Mouse (Mus musculus) layer of hippocampus, adult 11-12 months (tissue): ENCODE measurements at regions not wholly inside any gene's neighbourhood (a gene's known extent, or its start where the extent isn't known, plus 50 kb on each side); places are given as distances from the start of the nearest gene placed in this dataset.

ENCODE experiments used
- DNase-seq: peaks from one replicate; pipeline ENCODE4 v3.0.0; 2022; ENCODE audit warnings: low spot score

DNA sequence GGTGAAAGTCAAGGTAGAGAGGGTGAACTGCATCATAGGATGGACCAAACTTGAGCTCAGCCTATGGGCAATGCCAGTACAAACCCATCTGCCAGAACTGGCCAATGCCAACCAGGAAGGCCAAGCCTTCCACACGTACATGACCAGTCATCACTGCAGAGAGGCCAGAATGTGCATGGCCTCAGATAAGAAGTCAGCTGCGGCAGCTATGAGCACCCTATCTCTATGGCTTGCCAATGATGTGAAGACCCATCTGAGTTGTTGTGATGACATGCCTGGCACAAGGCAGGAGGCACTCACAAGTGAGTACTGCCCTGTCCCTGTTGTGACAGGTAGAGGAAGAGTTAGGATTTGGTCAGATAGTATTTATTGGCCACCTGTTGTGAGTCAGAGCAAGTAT lies 72.7 kb upstream of the Rreb1 start:
- no peak for DNase-seq

DNA sequence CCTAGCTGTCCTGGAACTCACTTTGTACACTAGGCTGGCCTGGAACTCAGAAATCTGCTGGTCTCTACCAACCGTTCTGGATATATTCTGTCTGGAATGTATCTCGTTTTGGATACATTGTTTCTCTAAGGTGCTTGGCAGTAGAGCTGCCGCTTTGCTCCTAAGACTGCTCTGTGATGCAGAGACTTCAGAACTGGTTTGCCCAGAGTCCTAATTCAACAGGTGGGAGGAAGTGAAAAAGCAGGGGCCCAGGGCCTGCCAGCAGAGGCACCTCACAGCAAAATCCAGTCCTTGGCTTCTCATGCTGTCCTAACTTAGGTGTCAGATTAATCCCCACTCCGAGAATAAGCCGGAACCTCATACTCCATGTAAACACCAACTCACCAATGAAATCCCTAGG lies 67.3 kb upstream of the Rreb1 start:
- no peak for DNase-seq

DNA sequence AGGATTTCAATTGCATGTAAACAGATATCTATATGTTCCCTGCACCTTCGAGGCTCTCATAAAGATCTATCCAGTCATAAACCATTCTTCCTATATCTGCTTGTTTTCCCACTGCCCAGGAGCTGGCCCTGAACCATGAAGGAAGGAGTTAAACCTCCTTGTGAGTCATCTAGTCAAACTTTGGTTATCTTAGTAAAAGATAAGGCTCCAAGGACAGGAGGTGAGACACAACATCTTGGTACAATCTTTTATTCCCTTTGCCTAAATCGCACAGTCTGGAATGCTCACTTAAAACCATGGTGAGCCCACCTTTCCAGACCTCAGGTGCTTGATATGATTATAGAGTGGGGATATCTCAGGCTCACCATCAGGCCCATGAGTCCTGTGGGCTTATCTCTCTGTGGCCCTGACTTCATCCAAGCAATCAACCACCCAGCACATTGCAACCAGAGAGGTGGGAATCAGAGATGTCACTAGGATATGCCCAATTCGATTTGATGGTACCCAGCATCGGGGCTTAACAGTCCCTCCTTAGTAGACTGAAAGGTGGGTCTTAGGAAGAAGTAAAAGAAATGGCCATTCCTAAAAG lies 65.2 kb upstream of the Rreb1 start:
- no peak for DNase-seq

DNA sequence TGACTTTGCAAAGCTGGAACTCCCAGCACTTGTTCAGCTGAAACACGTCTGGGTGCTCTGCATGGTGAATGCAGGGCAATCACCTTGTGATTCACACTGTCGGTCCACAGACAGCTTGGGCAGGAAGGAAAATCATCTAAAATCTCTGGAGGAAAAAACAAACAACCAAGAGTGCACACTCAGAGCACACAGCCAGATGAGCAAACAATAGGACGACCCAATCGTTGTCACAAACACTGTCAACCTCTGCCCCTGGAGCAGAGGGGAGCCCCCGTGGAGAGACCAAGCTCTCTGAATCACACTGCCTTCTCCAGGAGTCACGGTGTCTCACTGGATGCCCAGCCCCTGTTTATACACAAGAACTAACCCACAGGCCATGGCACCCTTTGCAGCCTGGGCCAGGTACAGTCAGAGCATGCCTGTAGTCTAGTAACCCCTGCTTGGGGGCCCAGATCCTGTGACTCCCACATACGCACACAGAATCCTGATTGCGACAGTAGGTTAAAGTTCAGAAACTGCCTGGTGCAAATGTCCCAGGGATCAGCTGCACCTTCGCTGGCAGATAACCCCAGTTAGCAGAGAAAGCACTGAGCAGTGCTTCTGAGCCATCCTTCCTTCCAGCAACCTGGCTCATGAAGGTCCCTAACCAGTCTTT lies 63.0 kb upstream of the Rreb1 start:
- no peak for DNase-seq

DNA sequence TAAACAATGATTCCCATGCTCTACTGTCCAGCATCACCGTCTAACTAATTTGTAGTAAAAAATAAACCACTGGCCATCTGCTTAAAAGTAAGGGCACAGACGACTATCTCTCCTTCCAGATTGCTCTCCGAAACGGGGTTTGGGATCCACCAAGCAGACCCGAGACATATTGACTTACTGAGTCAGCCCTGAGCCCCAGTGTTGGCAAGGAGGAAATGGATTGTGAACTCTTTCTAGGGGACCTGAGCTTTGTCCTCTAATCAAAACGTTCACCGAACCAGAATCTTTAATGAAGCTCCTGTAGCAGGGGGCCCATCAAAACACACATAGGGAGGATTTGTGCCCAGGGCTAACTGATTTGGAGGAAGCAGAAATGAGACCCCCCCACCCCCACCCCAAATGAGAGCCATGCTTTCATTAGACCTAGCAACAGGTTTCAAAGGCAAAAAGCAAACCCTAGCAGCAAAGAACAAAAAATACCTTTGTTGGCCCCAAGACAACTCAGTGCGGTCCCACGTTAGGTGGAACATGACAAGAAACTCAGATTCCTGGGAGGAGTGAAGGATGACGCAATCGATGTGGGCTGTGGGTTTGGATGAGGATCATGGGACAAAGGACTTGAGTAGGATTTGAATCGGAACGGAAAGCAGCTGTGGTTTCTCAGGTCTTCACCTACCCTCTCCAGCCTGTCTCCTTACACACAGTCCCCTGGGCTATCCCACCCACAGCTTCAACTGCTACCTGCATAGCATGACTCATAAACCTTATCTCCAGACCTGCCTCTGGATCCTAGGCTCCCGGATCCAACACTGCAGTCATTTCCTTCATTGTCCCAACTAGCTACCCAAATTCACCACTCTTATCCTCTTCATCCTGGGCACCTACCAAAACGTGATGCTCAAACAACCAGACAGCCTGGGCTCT lies 62.2 kb upstream of the Rreb1 start:
- no peak for DNase-seq

DNA sequence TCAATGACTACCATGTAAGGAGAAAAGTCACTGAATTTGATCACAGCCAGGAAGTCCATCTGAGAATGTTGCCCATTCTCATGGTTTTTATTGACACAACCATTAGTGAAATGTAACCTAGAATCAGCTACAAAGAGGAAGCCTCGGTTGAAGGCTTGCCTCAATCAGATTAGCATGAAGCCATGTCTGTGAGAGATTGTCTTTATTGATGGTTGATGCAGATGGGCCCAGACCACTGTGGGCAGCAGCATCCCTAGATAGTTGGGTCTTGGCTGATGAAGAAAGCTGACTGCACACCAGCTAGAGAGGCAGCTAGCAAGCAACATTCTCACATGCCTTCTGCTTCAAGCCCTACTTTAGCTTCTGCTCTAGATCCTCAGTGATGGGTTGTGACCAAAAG lies 60.4 kb upstream of the Rreb1 start:
- no peak for DNase-seq

DNA sequence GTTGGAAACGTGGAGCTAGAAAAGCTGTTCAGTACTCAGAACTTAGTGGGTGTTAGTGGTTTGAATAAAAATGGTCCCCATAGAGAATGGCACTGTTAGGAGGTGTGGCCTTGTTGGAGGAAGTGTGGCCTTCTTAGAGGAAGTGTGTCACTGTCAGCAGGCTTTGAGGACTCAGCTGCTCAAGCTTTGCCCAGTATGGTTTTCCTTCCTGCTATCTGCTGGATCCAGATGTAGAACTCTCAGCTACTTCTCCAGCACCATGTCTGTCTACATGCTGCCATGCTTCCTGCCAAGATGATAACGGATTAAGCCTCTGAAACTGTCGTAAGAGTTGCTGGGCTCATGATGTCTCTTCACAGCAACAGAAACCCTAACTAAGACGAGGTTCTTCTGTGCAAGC lies 59.8 kb upstream of the Rreb1 start:
- DNase-seq: no peak
